Mouse (Mus musculus) frontal cortex, postnatal 36 days (tissue): ENCODE measurements at regions not wholly inside any gene's neighbourhood (a gene's known extent, or its start where the extent isn't known, plus 50 kb on each side); places are given as distances from the start of the nearest gene placed in this dataset.

Experiments
- DNase-seq, 2 experiments: peaks; one replicate each; pipeline ENCODE4 v3.0.0; 2022; ENCODE audit warnings: low spot score in 2 of 2

DNA sequence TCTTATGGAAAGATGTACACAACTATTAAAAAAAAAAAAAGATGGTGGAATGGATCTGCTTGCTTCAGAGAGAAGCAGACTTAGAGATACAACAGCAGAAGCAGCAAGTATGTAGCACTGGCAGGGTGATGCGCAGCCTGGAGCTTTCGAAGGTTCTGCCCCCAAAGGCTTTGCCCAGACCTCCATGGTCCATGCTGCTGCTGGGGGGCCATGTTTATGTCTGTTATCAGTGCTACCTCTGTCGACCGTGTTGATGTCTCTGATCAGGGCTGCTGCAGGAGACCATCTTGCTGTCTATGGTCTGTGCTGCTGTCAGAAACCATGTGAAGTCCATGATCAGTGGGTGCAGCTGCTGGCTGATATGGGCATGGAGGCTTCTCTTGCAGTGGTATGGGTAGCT is 88.6 kb upstream of the Fam189a1 start:
- DNase-seq, result no peak

- DNase-seq, result peak; percentile 36 to 50
Measured at GRCm38 (mm10) chr7:65241208-65241607, 84.8 kb upstream of the Fam189a1 start.

- peak; percentile 58 to 67 for DNase-seq
Measured at GRCm38 (mm10) chr7:65235701-65236100, 79.3 kb upstream of the Fam189a1 start.

DNA sequence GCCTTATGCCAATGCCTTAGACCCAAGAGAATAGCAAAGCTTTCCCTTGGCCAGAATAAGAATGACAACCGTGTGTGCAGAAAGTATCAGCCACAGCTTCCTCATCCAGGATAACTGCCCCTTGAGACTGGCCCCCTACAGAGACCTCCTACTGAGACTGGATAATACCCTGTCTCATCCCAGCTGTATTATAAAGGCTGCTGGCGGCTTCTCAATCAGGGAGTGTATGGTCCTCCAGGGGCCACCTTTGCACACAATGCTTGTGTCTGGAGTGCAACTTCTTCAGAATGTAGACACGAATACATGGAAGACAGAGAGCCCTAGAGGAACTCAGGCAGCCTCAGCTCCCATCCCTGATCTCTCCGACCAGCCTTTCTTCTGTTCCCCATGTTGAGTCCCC is 77.3 kb upstream of the Fam189a1 start:
- no peak for DNase-seq

GRCm38 (mm10) chr7:65229306-65229705 is 72.9 kb upstream of the Fam189a1 start:
- DNase-seq, result no peak

GRCm38 (mm10) chr7:65226218-65226617 is 69.8 kb upstream of the Fam189a1 start:
- DNase-seq, result no peak

DNA sequence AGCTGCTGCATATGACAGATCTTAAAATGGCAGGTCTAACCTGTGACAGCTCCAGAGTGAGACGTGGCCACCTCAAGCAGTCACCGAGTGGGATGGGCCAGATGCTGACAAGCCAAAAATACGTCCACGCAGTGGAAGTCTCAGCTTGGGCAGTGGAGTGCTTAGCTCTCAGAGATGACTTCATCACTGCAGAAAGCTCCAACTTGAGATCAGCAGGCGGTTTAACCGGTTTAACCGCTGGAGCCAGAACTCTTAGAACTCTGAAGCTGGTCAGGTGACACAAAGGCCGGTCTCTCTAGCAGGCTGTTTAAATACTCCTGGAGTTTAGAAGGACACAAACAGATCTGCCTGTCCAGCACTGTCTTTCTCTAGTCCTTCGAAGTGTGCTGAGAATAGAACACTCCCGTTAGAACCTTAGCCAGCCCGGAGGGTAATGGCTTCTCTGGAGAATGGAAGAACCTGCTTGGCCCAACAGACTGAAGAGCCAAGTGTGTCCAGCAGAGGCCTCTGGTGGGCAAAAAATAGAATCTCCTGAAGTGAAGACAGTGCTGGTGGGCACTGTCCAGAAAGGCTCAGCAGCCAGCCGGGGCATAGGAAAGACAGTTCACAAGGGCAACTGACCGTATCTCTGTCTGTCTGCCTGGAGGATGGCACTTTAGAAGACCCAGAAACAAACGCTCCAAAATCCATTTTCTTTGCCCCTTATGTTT is 57.0 kb upstream of the Fam189a1 start:
- DNase-seq, result no peak

DNA sequence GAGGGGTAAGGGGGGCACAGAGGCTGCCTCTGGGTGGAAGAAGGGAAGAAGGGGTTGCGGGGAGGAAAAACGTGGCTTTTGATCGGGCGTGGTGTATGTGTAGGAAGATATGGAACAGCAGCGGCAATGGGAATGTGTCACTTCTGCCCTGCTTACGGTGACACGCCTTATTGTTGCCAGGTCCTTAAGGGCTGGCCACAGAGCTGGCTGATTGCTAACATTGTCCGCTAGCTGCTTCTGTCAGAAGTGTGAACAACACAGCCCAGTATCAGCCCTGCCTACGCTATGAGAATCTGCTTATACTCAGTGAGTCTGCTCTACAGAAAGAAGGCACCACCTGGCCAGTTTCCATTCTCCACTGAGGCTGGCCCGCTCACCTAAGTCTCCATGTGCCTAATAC is 50.9 kb upstream of the Fam189a1 start:
- DNase-seq, result no peak
